Mouse (Mus musculus): ENCODE measurements around the gene Arl4d.

The Arl4d gene

DNA sequence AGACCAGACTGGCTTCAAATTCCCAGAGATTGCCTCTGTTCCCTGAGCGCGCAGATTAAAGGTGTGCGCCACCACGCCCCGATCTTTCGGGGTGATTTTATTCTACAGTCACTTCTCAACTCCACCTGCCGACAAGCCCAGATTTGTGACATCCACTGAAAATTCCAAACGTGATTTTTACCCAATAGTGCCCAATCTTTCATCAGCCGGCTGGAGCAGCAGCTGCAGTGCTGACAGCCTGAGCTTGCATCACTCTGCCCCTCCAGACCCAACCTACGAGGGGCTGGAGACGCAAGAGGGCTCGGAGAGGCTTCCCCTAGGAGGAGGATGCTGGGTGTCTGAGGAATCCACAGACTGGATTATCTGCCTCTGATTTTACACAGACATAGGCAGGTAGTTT lies 12.3 kb downstream of the Arl4d start:
- no peak for DNase-seq (ENCODE audit: low spot score)

GRCm38 (mm10) chr11:101678770-101679169 lies 13.4 kb downstream of the Arl4d start:
- DNase-seq (ENCODE audit: low spot score): no peak

GRCm38 (mm10) chr11:101679907-101680306 lies 14.6 kb downstream of the Arl4d start:
- no peak for DNase-seq (ENCODE audit: low spot score)

DNA sequence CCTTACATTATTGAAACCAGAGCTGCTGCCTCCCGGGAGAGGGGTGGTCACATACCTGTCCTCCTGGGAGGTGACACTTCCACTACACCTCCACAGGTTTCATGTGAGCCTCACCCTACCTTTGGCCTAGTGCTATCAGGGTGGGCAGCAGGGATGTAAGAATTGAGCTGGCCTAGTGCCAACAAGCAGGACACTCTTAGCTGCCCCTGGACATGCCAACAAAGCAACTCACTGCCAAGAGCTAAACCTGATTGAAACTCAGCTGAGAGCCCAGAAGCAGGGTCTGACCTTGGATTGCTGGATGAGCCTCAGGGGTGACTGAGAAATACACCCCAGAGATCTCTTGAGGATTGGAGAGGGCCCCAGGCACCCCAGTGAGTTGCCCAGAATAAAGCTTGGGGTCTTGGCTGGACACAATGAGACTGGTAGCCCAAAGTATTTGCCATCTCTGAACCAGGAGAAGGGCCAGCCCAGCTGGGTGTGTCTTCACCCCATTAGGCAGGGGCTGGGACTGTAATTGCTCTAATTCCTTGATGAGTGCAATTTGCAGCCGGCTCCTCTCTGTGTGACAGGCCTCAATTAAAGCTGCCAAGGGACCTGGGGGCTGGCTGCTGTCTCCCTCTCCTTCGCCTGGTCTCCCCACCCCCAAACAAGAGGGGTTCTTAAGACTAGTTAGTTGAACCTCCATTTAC lies 15.4 kb downstream of the Arl4d start:
- DNase-seq (ENCODE audit: low spot score): no peak

DNA sequence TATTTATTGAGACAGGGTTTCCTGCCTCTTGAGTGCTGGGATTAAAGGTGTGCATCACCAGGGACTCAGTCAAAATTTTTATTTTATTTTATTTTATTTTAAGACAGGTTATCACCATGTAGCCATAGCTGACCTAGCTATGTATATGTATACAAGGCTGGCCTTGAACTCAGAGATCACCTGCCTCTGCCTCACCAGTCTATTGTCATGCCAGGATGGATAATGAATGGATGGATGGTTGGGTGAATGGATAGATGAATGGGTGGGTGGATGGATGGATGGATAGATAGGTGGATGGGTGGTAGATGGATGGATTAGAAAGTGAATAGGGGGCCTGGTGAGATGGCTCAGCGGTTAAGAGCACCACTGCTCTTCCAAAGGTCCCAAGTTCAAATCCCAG lies 16.6 kb downstream of the Arl4d start:
- DNase-seq (ENCODE audit: low spot score): no peak

GRCm38 (mm10) chr11:101682410-101682960 lies 17.1 kb downstream of the Arl4d start:
- no peak for DNase-seq (ENCODE audit: low spot score)

GRCm38 (mm10) chr11:101687351-101688301 lies 22.3 kb downstream of the Arl4d start:
- DNase-seq (ENCODE audit: low spot score): no peak

GRCm38 (mm10) chr11:101689701-101690113 lies 24.4 kb downstream of the Arl4d start:
- no peak for DNase-seq (ENCODE audit: low spot score)

- no peak for DNase-seq (ENCODE audit: low spot score)
Observed at GRCm38 (mm10) chr11:101690326-101690725, 25.0 kb downstream of the Arl4d start.

DNA sequence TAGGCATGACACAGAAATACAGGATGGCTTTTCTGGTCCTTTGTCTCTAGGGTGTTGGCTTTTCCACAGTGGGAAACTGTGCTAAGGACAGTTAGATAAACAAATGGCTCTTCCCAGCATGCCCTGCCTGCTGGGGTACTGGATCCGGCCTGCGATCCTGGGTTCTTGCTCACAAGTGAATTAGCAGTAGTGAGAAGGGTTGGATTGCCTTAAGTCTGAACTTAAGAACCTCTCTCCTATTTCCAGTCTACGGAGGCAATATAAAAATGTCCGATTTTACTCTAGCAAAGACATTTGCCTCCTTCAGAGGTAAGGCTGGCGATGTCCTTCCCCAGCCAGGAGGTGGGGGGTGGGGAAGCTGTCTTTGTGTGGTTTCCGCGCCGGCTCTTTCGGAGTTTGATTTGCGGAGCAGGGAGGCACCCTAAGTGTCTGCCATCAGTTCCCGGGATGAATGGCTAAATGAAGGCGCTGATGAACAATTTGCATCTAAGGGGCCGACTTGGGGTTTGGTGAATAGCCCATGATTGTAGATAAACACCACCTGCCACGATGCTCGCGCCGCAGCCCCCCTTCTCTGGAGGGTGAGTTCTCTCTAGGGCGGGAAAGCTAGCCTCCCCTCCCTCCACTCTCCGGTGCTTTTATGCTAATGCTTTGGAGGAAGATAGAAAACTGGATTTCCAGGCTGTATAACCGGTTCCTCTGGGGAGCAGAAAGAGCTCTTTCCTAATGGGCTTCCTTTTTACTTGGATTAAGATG lies 30.7 kb downstream of the Arl4d start:
- no peak for DNase-seq (ENCODE audit: low spot score)

DNA sequence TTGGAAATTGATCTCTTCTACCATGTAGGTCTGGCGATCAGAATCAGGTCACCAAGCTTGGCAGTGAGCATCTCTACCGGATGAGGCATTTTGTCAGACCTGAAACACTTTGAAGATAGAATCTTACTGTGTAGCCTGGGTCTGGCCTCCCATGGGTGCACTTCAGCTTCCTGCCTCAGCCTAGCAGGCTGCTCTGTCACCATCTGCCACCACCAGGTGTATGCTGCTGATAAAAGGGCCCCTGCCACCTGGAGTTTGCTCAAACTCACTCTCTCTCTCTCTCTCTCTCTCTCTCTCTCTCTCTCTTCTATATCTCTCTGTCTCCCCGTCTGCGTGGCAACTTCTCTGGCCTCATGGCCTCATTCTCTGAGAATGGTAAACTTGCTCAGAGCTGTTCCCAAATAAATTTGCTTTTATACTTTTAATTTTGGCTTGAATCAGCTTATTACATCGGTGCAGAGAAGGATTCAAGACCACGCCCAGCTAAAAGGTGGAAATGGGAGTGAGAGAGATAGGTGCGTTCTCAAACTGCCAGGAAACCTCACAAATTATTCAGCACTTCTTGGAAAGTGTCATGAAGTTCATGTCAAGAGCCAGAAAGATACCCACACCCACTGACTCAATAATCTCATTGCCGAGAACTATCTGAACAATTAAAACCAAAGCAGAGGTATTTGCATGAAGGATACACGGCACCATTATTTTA lies 32.0 kb downstream of the Arl4d start:
- peak; percentile 8 for DNase-seq (ENCODE audit: low spot score)

- no peak for DNase-seq (ENCODE audit: low spot score)
Observed at GRCm38 (mm10) chr11:101698114-101698513, 32.8 kb downstream of the Arl4d start.

DNA sequence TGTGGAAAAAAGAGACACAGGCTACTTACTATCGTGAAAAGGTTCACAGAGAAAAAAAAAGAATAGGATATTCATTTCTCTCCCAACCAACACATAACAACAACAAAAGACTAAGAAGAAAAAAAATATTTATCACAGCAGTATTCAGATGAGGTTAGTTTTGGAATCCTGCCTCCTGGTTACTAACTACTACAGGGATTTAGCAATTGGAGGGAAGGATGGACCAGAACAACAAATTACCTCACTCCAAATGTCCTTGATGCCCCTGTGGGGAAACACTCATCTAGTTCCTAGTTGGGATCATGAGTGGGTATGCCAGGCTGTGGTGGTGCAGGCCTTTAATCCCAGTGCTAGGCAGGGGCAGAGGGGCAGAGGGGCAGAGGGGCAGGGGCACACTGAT lies 34.2 kb downstream of the Arl4d start:
- no peak for DNase-seq (ENCODE audit: low spot score)

- DNase-seq (ENCODE audit: low spot score): no peak
Observed at GRCm38 (mm10) chr11:101699991-101700390, 34.6 kb downstream of the Arl4d start.

- DNase-seq (ENCODE audit: low spot score): no peak
Observed at GRCm38 (mm10) chr11:101700446-101700845, 35.1 kb downstream of the Arl4d start.

DNA sequence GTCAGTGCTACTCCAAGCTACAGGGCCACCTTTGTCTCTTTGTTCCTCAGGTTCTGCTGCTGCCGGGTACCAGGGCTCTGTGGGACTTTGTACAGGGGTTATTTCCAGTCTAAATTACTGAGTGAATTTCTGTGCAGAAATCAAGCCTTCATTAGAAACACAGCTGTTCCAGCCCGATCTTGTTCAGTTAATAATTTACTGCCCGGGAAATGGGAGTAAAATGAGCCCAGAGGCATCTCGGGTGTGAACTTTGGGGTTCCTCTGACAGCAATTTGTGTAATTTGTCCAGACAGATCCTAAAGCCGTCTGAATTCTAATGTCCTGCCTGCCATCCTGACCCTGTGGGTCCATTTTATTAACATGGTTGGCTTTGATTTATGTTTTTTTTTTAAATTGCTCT lies 38.7 kb downstream of the Arl4d start:
- no peak for DNase-seq (ENCODE audit: low spot score)

DNA sequence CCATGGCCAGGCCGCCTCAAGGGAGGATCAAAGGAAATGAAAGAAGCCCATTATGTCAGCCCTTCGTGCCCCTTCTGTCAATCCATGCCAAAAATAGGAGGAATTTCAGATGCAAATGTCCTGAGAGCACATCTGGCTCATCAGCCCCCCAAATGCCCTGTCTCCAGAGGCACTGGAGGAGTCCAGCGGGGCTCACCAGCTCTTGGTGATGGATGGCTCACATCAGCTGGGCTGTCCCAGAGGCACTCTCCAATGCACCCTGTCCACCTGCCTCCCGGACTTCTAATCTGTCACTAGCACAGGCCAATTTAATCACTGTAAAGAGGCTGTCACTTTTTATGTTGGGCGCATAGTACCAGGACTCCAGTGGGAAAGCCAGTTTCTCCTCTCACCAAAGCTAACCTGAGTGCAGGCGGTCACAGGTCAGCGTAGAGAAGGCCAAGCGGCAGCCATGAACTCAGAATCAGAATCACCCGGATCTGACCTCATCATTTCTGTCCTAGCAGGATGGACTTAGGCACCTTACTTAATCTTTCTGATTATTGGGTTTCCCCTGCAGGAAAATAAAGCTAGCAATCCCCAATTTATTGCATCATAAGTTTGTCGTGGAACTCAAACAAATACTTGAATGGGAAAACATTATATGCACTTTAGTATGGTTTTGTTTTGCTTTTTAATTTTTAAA lies 41.6 kb downstream of the Arl4d start:
- no peak for DNase-seq (ENCODE audit: low spot score)

DNA sequence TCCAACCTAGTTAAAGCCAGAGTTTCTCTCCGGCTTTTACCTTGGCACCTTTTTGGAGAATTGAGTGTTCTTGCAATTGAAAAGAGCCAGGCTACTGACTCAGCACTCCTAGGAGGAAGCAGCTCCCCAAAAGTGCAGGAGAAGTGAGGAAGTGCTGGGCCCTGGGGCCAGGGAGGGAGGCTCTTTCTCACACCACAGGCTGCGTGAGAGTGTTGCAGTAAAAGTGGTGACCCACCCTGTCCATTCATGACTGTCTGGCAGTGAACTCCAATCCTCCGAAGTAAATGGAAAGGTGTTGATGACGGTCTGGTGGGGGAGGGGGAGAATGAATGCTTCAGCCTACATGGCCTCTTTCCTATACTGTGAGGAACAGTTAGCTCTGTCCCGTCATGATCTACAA lies 43.1 kb downstream of the Arl4d start:
- no peak for DNase-seq (ENCODE audit: low spot score)

DNA sequence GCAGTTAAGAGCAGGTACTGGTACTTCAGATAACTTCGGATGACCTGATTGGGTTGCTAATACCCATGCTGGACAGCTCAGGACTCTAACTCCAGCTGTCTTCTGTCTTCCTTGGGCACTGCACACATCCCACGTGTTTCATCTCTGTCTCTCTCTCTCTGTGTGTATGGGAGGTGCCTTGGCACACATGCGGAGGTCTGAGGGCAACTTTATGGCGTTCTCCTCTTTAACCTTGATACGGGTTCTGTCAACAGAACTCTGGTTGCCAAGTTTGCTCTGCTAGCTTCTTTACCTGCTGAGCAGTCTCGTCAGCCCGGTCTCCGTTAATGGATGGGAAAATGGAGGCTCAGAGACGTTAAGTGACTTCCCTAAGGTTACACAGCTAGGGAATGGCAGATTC lies 47.5 kb downstream of the Arl4d start:
- no peak for DNase-seq (ENCODE audit: low spot score)

DNA sequence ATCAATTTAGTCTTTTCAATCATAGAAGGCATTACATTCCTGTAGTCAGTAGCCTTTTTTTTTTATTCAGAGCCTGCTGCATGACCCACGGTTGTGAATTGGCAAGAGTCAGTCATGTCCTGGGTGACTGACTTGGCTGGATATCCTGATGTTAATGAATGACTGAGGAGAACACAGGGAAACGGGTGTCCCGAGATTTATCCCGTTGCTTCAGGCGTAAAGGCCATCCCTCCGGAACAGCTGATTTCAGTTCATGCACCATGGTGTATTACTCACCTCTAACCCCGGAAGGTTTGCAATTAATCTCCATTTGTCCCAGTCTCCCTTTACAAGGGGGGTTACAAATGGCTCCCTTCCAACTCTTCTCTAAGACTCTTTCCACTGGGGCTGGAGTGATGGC lies 48.7 kb downstream of the Arl4d start:
- no peak for DNase-seq (ENCODE audit: low spot score)

Data from T-cell, adult 2 months (primary cell).